Mouse (Mus musculus) liver (tissue): ENCODE measurements around the gene Cd72.

ENCODE experiments used
- DNase-seq: peaks from one replicate; pipeline ENCODE4 v3.0.0-alpha.2; 2020; ENCODE audit warnings: mixed read lengths

Cd72 gene

DNA sequence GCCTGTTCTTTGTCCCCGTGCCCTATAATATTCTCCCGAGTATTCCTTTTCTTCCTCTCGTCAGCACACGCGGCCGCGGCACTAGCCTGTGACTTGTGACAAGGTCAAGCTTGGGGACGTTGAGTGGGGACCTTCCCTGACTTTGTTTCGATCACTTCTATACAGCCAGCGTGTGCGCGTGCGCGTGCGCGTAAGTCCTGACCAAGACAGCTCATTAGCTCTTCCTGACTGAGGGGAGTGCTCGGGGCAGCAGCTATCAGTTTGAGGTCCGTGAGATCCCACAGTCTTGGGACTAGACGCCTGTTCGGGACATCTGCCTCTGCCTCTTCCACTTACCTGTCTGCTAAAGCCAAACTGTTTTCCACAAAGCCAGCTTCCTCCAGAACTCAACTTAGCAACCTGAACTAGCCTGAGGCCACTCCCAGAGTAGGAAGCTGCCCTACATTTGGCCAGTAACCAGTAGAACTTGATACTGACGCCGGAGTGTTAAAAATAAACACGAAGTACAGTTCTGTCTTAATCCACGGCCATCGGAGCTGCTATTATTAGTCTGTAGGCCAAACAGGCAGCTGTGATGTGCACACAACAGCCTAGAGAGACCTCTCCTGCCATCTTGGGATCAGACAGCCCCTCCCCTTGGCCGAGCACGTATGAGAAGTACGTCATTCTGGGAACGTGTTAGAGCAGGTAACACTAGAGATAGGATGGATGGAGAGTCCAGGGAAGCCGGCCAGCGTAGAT is 54.9 kb downstream of the Cd72 start:
- no peak for DNase-seq

DNA sequence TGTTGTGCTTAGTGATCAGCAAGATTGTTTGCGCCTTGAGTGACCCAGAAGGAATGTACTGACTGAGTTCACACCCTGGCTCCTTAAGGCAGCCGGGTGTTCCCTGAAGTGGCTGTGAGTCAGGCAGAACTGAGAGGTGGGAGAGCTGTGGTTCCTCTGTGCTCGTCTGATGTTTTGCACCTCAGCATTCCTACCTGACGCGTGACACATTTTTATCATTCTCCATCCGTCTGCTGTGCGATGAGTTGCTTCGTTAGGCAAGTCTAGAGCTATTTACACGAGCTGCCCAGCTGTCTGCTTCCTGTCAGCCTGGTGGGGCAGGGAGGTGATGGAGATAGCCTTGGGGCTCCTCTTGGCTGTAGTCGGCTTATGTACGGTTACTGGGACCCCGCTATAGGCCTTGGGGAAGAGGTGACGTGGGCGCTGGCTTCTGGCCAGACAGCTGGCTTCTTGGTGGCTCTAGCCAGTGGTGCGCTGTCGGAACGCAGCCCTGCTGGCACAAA is 55.5 kb downstream of the Cd72 start:
- DNase-seq, result no peak

DNA sequence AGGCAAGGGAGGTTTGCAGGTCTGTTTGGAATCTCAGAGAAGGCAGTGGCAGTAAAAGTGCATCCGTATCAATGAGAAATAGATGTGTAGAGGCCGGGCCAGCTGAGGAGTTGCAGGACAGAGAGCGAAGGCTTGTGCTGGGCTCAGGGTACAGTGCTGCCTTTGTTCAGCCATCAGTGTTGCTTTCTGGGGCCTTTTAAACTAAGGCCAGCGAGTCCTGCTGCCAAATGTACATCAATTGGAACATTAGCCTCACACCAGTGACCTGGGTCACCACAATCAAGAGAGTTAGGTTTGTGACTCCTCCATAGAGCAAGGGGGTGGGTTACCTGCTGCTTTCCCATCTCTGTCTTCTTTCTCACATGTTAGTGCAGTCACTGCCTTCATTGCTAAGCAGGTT is 56.4 kb downstream of the Cd72 start:
- no peak for DNase-seq
